Mouse (Mus musculus) liver, postnatal 0 days (tissue): ENCODE results near the gene Kctd3.

Experiments used
- CTCF ChIP-seq: sonication (generic); IDR thresholded peaks from 2 replicates; pipeline ENCODE4 v1.5.1; 2016; ENCODE audit warnings: antibody characterized with exemption, low read depth
- EP300 ChIP-seq: IDR thresholded peaks from 2 replicates; pipeline ENCODE4 v1.6.1; 2016; ENCODE audit warnings: antibody characterized with exemption, low read depth, mild to moderate bottlenecking

GRCm38 (mm10) chr1:189052189-189052588, 44.5 kb upstream of the Kctd3 start:
- no peak for TF ChIP-seq CTCF
- TF ChIP-seq EP300 = no peak
